Mouse (Mus musculus): ENCODE results near the gene Bhlhe23. TPM values are rescaled to one million over a fixed set of nuclear protein-coding genes. Genes with fewer than 3 reads are reported as not detected.

Gene Bhlhe23
- total RNA-seq, 2 experiments from 2014 or later = not detected

- no peak for ATAC-seq (replicated peaks; ENCODE audit: low FRiP score, low TSS enrichment, poor library complexity, severe bottlenecking)
Observed at GRCm38 (mm10) chr2:180731036-180731435, 45.7 kb downstream of the Bhlhe23 start.

DNA sequence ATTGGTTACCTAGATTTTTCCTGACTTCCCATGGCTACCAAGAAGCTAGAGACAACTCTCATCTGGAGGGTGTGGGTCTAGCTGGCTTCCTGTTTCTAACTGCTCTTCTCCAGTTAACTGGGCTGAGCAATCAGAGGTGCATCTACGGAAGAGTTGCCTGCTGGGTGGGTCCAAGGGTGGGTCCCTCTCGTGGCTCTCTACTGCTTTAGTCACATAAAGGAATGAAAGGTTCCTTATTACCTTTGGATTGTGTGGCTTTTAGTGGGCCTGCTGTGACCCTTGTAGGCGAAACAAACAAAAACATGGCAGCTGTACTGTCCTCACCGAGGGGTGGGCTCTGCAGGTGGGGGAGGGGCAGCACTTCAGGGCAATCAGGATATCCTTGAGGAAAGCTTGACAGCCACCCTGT lies 49.1 kb downstream of the Bhlhe23 start:
- no peak for ATAC-seq (replicated peaks; ENCODE audit: low FRiP score, low TSS enrichment, poor library complexity, severe bottlenecking)

GRCm38 (mm10) chr2:180726658-180727442 lies 49.9 kb downstream of the Bhlhe23 start:
- ATAC-seq (replicated peaks; ENCODE audit: low FRiP score, low TSS enrichment, poor library complexity, severe bottlenecking) = 0 out of 2 replicates have a peak, but pooled peaks have one; percentile 23

DNA sequence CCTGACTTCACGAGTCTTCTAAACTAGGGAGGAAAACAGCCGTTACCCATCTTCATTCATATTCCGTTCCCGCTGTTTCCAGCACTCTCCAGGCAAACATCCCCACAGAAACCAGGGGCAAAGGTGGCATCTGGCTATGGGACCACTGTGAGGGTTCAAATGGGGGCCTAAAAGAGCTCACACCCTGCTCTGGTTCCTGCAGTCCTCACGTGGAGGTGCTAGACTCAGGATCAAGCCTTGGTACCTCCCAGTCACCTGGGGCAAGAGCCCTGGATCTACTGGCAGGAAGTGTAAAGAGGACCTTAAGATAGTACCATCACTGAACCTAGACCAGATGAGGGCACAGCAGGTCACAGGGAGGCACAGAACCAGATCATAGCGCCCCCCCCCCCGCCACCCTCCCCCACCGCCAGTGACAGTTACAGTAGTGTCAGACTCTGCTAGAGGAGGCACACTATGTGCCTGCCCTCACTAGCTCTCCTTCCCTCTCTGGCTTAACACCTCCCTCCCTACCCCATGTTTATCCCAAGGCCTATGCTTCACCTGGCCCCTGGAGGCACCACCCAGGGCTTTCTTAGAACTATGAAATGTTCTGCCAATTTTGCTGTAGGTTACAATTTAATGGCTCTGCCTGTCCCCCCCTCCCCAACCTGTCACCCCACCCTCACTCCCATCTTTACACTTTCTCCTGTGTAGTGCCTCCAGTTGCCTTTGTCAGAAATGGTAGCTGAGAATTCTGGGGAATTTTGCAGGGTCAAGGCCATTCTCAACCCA lies 50.7 kb downstream of the Bhlhe23 start:
- 0 out of 2 replicates have a peak, but pooled peaks have one; percentile 5 for ATAC-seq (replicated peaks; ENCODE audit: low FRiP score, low TSS enrichment, poor library complexity, severe bottlenecking)

GRCm38 (mm10) chr2:180725414-180725778 lies 51.3 kb downstream of the Bhlhe23 start:
- ATAC-seq (replicated peaks; ENCODE audit: low FRiP score, low TSS enrichment, poor library complexity, severe bottlenecking) = peak; percentile 27

GRCm38 (mm10) chr2:180724585-180725413 lies 51.9 kb downstream of the Bhlhe23 start, which contains the start of gene Slc17a9:
TSS of gene Slc17a9 (plus strand) at chr2:180725263.
- peak; percentile 90 for ATAC-seq (replicated peaks; ENCODE audit: low FRiP score, low TSS enrichment, poor library complexity, severe bottlenecking)

Other genes with a start within 250 kb of the Bhlhe23 start
- gene Mrgbp, start 195.6 kb downstream of the Bhlhe23 start, total RNA-seq (2014; fragmentation: Nextera tagmentation) = 32.0 and 43.3 TPM in 2 replicates
- gene Mrgbp, start 195.6 kb downstream of the Bhlhe23 start, total RNA-seq (2017) = 37.5 and 39.7 TPM in 2 replicates
- gene Ogfr, start 187.7 kb downstream of the Bhlhe23 start, total RNA-seq (2014; fragmentation: Nextera tagmentation) = 24.8 and 37.6 TPM in 2 replicates
- 32.0 and 42.5 TPM in 2 replicates for gene Ogfr, start 187.7 kb downstream of the Bhlhe23 start, total RNA-seq (2017)
- gene Col9a3, start 179.1 kb downstream of the Bhlhe23 start, total RNA-seq (2014; fragmentation: Nextera tagmentation) = 1.5 and 1.7 TPM in 2 replicates
- gene Col9a3, start 179.1 kb downstream of the Bhlhe23 start, total RNA-seq (2017) = 2.1 TPM in 1 of 2 replicates, not detected in the other
- not detected in 2 replicates for gene Tcfl5, start 134.2 kb downstream of the Bhlhe23 start, total RNA-seq (2014; fragmentation: Nextera tagmentation)
- gene Tcfl5, start 134.2 kb downstream of the Bhlhe23 start, total RNA-seq (2017) = 0.15 TPM in 1 of 2 replicates, not detected in the other
- gene Dido1, start 66.9 kb downstream of the Bhlhe23 start, total RNA-seq (2014; fragmentation: Nextera tagmentation) = 52.3 and 60.6 TPM in 2 replicates
- 43.0 and 54.0 TPM in 2 replicates for gene Dido1, start 66.9 kb downstream of the Bhlhe23 start, total RNA-seq (2017)
- 88.4 and 102 TPM in 2 replicates for gene Gid8, start 66.8 kb downstream of the Bhlhe23 start, total RNA-seq (2014; fragmentation: Nextera tagmentation)
- gene Gid8, start 66.8 kb downstream of the Bhlhe23 start, total RNA-seq (2017) = 124 and 144 TPM in 2 replicates
- gene Slc17a9, start 51.6 kb downstream of the Bhlhe23 start, total RNA-seq (2014; fragmentation: Nextera tagmentation) = 15.2 and 16.4 TPM in 2 replicates
- gene Slc17a9, start 51.6 kb downstream of the Bhlhe23 start, total RNA-seq (2017) = 2.8 and 5.0 TPM in 2 replicates
- 58.9 and 67.4 TPM in 2 replicates for gene Ythdf1, start 144.0 kb upstream of the Bhlhe23 start, total RNA-seq (2014; fragmentation: Nextera tagmentation)
- 26.4 and 38.3 TPM in 2 replicates for gene Ythdf1, start 144.0 kb upstream of the Bhlhe23 start, total RNA-seq (2017)
- not detected in 2 replicates for gene Birc7, start 152.1 kb upstream of the Bhlhe23 start, total RNA-seq (2014; fragmentation: Nextera tagmentation)
- not detected in 2 replicates for gene Birc7, start 152.1 kb upstream of the Bhlhe23 start, total RNA-seq (2017)
- not detected in 2 replicates for gene Nkain4, start 177.8 kb upstream of the Bhlhe23 start, total RNA-seq (2014; fragmentation: Nextera tagmentation)
- not detected in 2 replicates for gene Nkain4, start 177.8 kb upstream of the Bhlhe23 start, total RNA-seq (2017)
- gene Arfgap1, start 190.3 kb upstream of the Bhlhe23 start, total RNA-seq (2014; fragmentation: Nextera tagmentation) = 35.0 and 41.9 TPM in 2 replicates
- 27.1 and 32.0 TPM in 2 replicates for gene Arfgap1, start 190.3 kb upstream of the Bhlhe23 start, total RNA-seq (2017)
- gene Col20a1, start 209.6 kb upstream of the Bhlhe23 start, total RNA-seq (2014; fragmentation: Nextera tagmentation) = 0.79 TPM in 1 of 2 replicates, not detected in the other
- gene Col20a1, start 209.6 kb upstream of the Bhlhe23 start, total RNA-seq (2017) = 0.38 and 0.42 TPM in 2 replicates